Mouse (Mus musculus) cerebellum, adult 2 months (tissue): ENCODE results near the gene Mpped2. TPM values are rescaled to one million over a fixed set of nuclear protein-coding genes. Genes with fewer than 3 reads are reported as not detected.

Experiments
- DNase-seq, 2 experiments: peaks; one replicate each; pipeline ENCODE4 v3.0.0; 2021
- H3K27ac ChIP-seq: fragments of 200-500 bp; 2 replicates; pipeline ENCODE4 v1.5.1; 2012; ENCODE audit warnings: low read length, control low read depth, inconsistent platforms; ENCODE audit not compliant: insufficient read depth
- H3K27me3 ChIP-seq: fragments of 200-500 bp; 2 replicates; pipeline ENCODE4 v1.6.1; 2012; ENCODE audit warnings: inconsistent platforms, mild to moderate bottlenecking, low read length, moderate library complexity; ENCODE audit not compliant: control insufficient read depth, insufficient read depth
- H3K4me1 ChIP-seq: fragments of 200-500 bp; 2 replicates; pipeline ENCODE4 v1.6.1; 2011; ENCODE audit warnings: low read length; ENCODE audit not compliant: control insufficient read depth, insufficient read depth
- H3K4me3 ChIP-seq: fragments of 200-500 bp; replicated peaks from 2 replicates; pipeline ENCODE3; 2011; ENCODE audit warnings: mild to moderate bottlenecking, low read depth, low read length, control low read depth; ENCODE audit not compliant: insufficient read depth
- CTCF ChIP-seq: fragments of 200-500 bp; IDR thresholded peaks from 2 replicates; pipeline ENCODE4 v1.5.1; 2011; ENCODE audit warnings: low read depth, mild to moderate bottlenecking, control low read depth, low read length, moderate library complexity, borderline replicate concordance; ENCODE audit not compliant: insufficient read depth
- POLR2A ChIP-seq: fragments of 200-500 bp; IDR thresholded peaks from 2 replicates; pipeline ENCODE4 v1.6.1; 2011; ENCODE audit warnings: low read length, control low read depth, borderline replicate concordance; ENCODE audit not compliant: insufficient read depth
- WGBS: fragments of 180-500 bp; shearing (Covaris S2); methylation state at CpG from one replicate; pipeline ENCODE4 v1.1.7; 2018; 5-methylcytosine and 5-hydroxymethylcytosine counted together
- polyA plus RNA-seq: library from polyadenylated mRNA; depleted of rRNA; stranded (reverse); fragments of >200 nt; gene quantifications from 2 replicates; pipeline ENCODE4 v1.2.3, GENCODE M21; 2012

Gene Mpped2
- polyA plus RNA-seq, 1 experiment, result 14.9 TPM

DNA sequence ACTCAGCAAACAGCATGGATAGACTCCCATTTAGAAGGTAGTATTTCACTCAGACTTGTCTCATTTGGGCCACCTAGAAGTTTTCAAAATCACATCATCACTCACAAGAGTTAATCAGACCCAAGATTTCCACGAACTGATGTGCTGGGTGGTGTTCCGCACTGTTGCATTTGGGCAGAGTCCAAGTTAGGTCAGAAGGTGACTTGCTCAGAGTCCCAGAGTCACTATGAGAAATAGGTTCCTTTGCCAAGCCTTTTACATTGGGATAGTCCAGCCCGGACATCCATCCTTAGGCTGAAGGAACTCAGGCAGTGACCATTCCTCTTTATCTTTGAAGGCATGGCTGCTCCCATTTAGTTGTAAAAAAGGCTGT lies 97.2 kb downstream of the Mpped2 start:
- H3K27ac ChIP-seq, result no peak overlapping the region
- peaks cover 3% of the 10 kb centered on the region; the same call in 1 of the 2 replicates for H3K4me1 ChIP-seq
- no peak for DNase-seq
- no peaks in the 10 kb centered on the region for H3K27me3 ChIP-seq
- TF ChIP-seq CTCF (no peak), POLR2A (no peak)
- H3K4me3 ChIP-seq, result no peak overlapping the region
- 47% methylated on average over 3 of the region's 3 CpGs for WGBS

DNA sequence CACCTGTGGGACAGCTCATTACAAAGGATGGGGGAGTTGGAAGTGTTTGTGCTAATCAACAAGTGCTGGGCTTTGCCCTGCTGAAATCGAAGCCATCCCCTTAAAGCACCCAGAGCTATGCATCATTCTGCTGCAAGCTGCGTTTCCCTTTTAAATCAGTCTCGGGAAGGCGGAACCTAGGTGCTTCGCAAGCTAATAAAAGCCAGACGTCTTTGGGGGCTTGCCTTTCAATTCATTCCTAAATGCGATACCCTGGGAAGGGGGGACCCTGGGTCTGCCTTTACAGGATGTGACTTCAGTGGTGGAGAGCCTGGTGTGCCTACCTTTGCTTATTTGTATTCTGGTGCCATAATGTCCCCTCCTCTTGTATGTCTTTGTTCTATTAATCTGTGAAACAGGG lies 103.2 kb downstream of the Mpped2 start:
- no peak overlapping the region for H3K4me3 ChIP-seq
- no peak overlapping the region for H3K27ac ChIP-seq
- DNase-seq, result no peak
- TF ChIP-seq CTCF (no peak), POLR2A (no peak)
- H3K4me1 ChIP-seq, result peaks cover 3% of the 10 kb centered on the region; the same call in 1 of the 2 replicates
- WGBS, result 74% methylated on average over 7 of the region's 7 CpGs
- no peaks in the 10 kb centered on the region for H3K27me3 ChIP-seq

DNA sequence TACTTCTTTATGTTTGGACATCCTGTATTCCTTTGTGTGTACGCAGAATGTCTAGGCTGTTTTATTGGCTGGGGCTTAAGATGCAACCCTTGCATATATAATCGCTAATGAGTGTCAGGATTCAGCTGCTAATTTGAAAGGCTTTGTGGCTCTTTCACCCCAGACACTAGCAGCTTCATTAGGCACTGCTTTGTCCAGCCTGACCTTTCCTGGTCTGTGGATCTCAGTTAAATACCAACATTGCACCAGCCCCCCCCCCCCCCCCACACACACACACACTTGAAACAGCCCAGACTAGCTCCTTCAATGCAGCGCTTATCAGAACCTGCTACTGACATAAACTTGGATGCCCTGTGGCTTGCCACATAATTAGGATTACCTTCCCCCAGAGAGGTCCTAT lies 104.8 kb downstream of the Mpped2 start:
- DNase-seq, result no peak
- Histone ChIP-seq H3K27me3 (no peaks in the 10 kb centered on the region), H3K4me3 (no peak overlapping the region), H3K4me1 (no peaks in the 10 kb centered on the region), H3K27ac (no peak overlapping the region)
- no peak for TF ChIP-seq CTCF
- TF ChIP-seq POLR2A, result no peak
- WGBS, result 61% methylated on average over 3 of the region's 3 CpGs

DNA sequence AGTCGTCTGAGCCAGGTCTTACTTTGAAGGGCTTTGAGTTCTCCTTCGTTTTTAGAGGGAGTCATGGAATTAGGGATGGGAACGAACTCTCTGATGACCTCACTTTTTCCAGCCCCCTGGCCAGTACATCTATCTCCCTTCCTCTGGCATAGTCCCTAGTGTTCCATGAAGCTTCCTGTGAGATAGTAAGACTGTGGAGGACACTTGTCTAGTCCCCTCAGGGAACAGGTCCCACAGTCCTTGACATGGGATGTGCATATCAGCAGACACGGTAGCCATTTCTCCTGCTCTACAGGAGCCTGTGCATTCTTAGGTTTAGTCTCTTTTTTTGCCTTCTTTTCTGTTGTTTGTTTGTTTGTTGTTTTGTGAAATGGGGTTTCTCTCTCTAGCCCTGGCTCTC lies 105.8 kb downstream of the Mpped2 start:
- Histone ChIP-seq H3K4me3 (no peak overlapping the region), H3K4me1 (no peaks in the 10 kb centered on the region), H3K27ac (no peak overlapping the region), H3K27me3 (no peaks in the 10 kb centered on the region)
- TF ChIP-seq POLR2A, result no peak
- TF ChIP-seq CTCF, result no peak
- WGBS, result 81% methylated on average over 4 of the region's 4 CpGs
- DNase-seq, result no peak

DNA sequence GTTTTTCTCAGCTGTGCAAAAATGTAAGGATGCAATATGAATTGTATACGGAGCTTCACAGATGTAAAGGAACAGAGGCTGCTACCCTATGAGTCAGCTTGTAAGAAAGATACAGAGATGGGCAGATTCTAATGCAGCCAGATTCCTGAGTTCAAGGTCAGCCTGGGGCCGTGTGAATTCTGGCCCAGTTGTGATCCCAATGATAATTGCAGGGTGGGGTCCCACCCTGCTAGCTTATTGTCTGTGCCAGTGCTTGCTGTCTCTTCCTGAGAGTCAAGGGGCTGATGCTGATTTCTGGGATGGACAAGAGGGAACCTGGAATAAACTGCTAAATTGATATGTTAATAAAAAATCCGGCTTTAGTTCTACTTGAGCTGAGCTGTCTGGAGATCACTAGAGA lies 122.8 kb downstream of the Mpped2 start:
- WGBS, result 93% methylated on average over 3 of the region's 3 CpGs

DNA sequence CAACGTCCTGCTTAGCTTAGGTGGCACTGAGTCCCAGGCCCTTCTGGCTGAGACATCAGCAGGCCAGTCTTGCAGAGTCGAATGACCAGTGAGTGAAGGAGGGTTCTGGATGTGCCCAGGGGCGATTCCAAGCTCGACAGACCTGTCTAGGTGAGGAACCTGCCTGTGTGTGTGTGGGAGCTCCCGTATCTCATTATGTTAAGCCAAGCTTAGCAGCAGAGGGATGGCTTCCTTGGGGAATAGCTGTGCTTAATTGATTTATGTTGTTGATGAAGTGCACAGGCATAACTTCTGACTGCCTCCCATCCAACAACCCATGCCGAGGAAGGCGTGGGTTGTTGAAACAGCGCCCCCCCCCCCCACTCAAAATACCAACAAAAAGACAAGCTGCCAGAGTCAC lies 128.2 kb downstream of the Mpped2 start:
- no peak overlapping the region for H3K27ac ChIP-seq
- no peak for DNase-seq
- H3K4me3 ChIP-seq, result no peak overlapping the region
- no peak for TF ChIP-seq POLR2A
- TF ChIP-seq CTCF, result no peak
- WGBS, result 68% methylated on average over 8 of the region's 8 CpGs
- no peaks in the 10 kb centered on the region for H3K27me3 ChIP-seq
- no peaks in the 10 kb centered on the region for H3K4me1 ChIP-seq

More for the DNA sequence above, 122.8 kb downstream of the Mpped2 start:
- Histone ChIP-seq H3K27ac (no peak overlapping the region), H3K4me1 (no peaks in the 10 kb centered on the region), H3K27me3 (no peaks in the 10 kb centered on the region), H3K4me3 (no peak overlapping the region)
- DNase-seq, result no peak
- TF ChIP-seq POLR2A (no peak), CTCF (no peak)

DNA sequence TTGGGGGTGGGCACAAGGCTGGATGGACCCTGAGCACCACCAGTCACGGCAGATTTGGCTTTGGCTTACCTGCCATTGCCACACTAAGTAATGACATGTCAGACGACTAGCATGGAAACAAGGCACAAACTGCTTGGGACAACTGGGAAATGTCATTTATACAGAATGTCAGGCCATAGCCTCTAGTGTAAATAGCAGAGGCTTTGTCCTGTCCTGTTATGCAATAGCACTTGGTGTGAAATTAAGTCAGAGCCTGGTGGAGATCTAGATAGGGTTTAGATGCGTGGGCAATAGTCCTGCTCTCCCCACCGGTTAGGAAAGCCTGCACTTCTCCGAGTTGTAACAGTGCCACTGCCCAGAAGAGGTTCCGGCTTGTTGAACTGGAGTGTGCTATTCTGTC lies 128.8 kb downstream of the Mpped2 start:
- no peaks in the 10 kb centered on the region for H3K4me1 ChIP-seq
- WGBS, result 76% methylated on average over 6 of the region's 6 CpGs
- DNase-seq, result no peak
- H3K4me3 ChIP-seq, result no peak overlapping the region
- no peak overlapping the region for H3K27ac ChIP-seq
- no peaks in the 10 kb centered on the region for H3K27me3 ChIP-seq
- no peak for TF ChIP-seq POLR2A
- no peak for TF ChIP-seq CTCF

DNA sequence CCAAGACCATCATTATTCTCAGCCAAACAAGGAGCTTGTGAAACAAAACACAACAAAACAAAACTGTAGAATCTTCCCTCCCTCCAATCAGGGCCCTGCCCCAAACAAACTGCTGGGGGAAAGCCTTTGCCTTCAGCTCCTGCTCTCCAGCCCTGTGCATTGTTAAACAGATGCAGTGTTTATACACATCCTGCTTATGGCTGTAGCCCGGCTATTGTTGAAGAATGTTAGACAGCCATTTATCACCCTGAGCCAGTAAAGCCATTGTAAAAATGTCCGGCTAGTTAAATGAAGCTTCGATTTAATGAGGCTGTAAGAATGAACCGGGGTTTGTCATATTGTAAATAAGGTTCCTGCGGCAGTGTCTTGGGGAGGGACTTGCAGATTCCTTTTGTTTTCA lies 129.5 kb downstream of the Mpped2 start:
- Histone ChIP-seq H3K4me1 (no peaks in the 10 kb centered on the region), H3K27ac (no peak overlapping the region), H3K4me3 (no peak overlapping the region), H3K27me3 (no peaks in the 10 kb centered on the region)
- TF ChIP-seq POLR2A, result no peak
- no peak for TF ChIP-seq CTCF
- no peak for DNase-seq
- WGBS, result 61% methylated on average over 5 of the region's 5 CpGs
